Mouse (Mus musculus): ENCODE data around the gene Fam163a. TPM values are rescaled to one million over a fixed set of nuclear protein-coding genes. Genes with fewer than 3 reads are reported as not detected.

Gene Fam163a
- polyA plus RNA-seq, 1 experiment from 2014 or later = 0.70 TPM

GRCm38 (mm10) chr1:156111090-156111489 lies 93.7 kb downstream of the Fam163a start:
- Histone ChIP-seq H3K36me3 (no peaks in the 10 kb centered on the region), H3K9me3 (no peaks in the 10 kb centered on the region), H3K4me2 (no peak overlapping the region), H3K4me3 (no peak overlapping the region), H3K27ac (no peak overlapping the region), H3K4me1 (no peaks in the 10 kb centered on the region), H3K9ac (no peak overlapping the region), H3K27me3 (no peaks in the 10 kb centered on the region)
- 75% methylated on average over 9 of the region's 9 CpGs for WGBS
- ATAC-seq (ENCODE audit: insufficient number of reproducible peaks, low FRiP score, low TSS enrichment, low read depth) = no peak

- H3K27ac ChIP-seq = no peak overlapping the region
- H3K4me3 ChIP-seq = no peak overlapping the region
- no peaks in the 10 kb centered on the region for H3K9me3 ChIP-seq
- H3K4me1 ChIP-seq = no peaks in the 10 kb centered on the region
- 12% methylated on average over 10 of the region's 10 CpGs for WGBS
- ATAC-seq (ENCODE audit: insufficient number of reproducible peaks, low FRiP score, low TSS enrichment, low read depth) = no peak
- H3K9ac ChIP-seq = no peak overlapping the region
- H3K36me3 ChIP-seq = no peaks in the 10 kb centered on the region
- H3K4me2 ChIP-seq = no peak overlapping the region
- no peaks in the 10 kb centered on the region for H3K27me3 ChIP-seq
Measured at GRCm38 (mm10) chr1:156108400-156108799, 96.4 kb downstream of the Fam163a start.

GRCm38 (mm10) chr1:156107424-156107823 lies 97.4 kb downstream of the Fam163a start:
- no peak overlapping the region for H3K9ac ChIP-seq
- no peaks in the 10 kb centered on the region for H3K27me3 ChIP-seq
- 76% methylated on average over 2 of the region's 2 CpGs for WGBS

GRCm38 (mm10) chr1:156105381-156105780 lies 99.4 kb downstream of the Fam163a start:
- H3K27ac ChIP-seq = no peak overlapping the region
- no peak overlapping the region for H3K9ac ChIP-seq
- ATAC-seq (ENCODE audit: insufficient number of reproducible peaks, low FRiP score, low TSS enrichment, low read depth) = no peak
- 77% methylated on average over 2 of the region's 2 CpGs for WGBS
- no peak overlapping the region for H3K4me2 ChIP-seq
- H3K4me3 ChIP-seq = no peak overlapping the region
- H3K9me3 ChIP-seq = no peaks in the 10 kb centered on the region
- H3K36me3 ChIP-seq = no peaks in the 10 kb centered on the region
- H3K4me1 ChIP-seq = no peaks in the 10 kb centered on the region
- no peaks in the 10 kb centered on the region for H3K27me3 ChIP-seq

More at GRCm38 (mm10) chr1:156107424-156107823, 97.4 kb downstream of the Fam163a start:
- no peak overlapping the region for H3K4me3 ChIP-seq
- ATAC-seq (ENCODE audit: insufficient number of reproducible peaks, low FRiP score, low TSS enrichment, low read depth) = no peak
- no peaks in the 10 kb centered on the region for H3K36me3 ChIP-seq
- H3K27ac ChIP-seq = no peak overlapping the region
- H3K9me3 ChIP-seq = no peaks in the 10 kb centered on the region
- H3K4me2 ChIP-seq = no peak overlapping the region
- H3K4me1 ChIP-seq = no peaks in the 10 kb centered on the region

- 85% methylated on average over 2 of the region's 2 CpGs for WGBS
- no peak overlapping the region for H3K9ac ChIP-seq
- H3K4me2 ChIP-seq = no peak overlapping the region
- H3K4me1 ChIP-seq = no peaks in the 10 kb centered on the region
- no peaks in the 10 kb centered on the region for H3K27me3 ChIP-seq
- no peak overlapping the region for H3K4me3 ChIP-seq
- no peaks in the 10 kb centered on the region for H3K36me3 ChIP-seq
- H3K9me3 ChIP-seq = no peaks in the 10 kb centered on the region
- no peak for ATAC-seq (ENCODE audit: insufficient number of reproducible peaks, low FRiP score, low TSS enrichment, low read depth)
- no peak overlapping the region for H3K27ac ChIP-seq
Measured at GRCm38 (mm10) chr1:156103763-156104162, 101.1 kb downstream of the Fam163a start.

GRCm38 (mm10) chr1:156091811-156092210 lies 113.0 kb downstream of the Fam163a start:
- Histone ChIP-seq H3K4me2 (no peak overlapping the region), H3K4me1 (no peaks in the 10 kb centered on the region), H3K4me3 (no peak overlapping the region), H3K9ac (no peak overlapping the region), H3K27ac (no peak overlapping the region), H3K27me3 (no peaks in the 10 kb centered on the region), H3K36me3 (no peaks in the 10 kb centered on the region), H3K9me3 (no peaks in the 10 kb centered on the region)
- ATAC-seq (ENCODE audit: insufficient number of reproducible peaks, low FRiP score, low TSS enrichment, low read depth) = no peak
- 77% methylated on average over 4 of the region's 4 CpGs for WGBS

- H3K9ac ChIP-seq = no peak overlapping the region
- no peaks in the 10 kb centered on the region for H3K27me3 ChIP-seq
- no peak for ATAC-seq (ENCODE audit: insufficient number of reproducible peaks, low FRiP score, low TSS enrichment, low read depth)
- no peak overlapping the region for H3K4me2 ChIP-seq
- H3K27ac ChIP-seq = no peak overlapping the region
- H3K36me3 ChIP-seq = no peaks in the 10 kb centered on the region
- no peaks in the 10 kb centered on the region for H3K4me1 ChIP-seq
- no peak overlapping the region for H3K4me3 ChIP-seq
- no peaks in the 10 kb centered on the region for H3K9me3 ChIP-seq
- WGBS = 38% methylated on average over 4 of the region's 4 CpGs
Measured at GRCm38 (mm10) chr1:156090042-156090441, 114.8 kb downstream of the Fam163a start.

GRCm38 (mm10) chr1:156089561-156089960 lies 115.3 kb downstream of the Fam163a start:
- H3K9me3 ChIP-seq = no peaks in the 10 kb centered on the region
- no peak overlapping the region for H3K4me2 ChIP-seq
- no peak overlapping the region for H3K27ac ChIP-seq
- WGBS = 57% methylated on average over 8 of the region's 8 CpGs
- no peak for ATAC-seq (ENCODE audit: insufficient number of reproducible peaks, low FRiP score, low TSS enrichment, low read depth)
- no peak overlapping the region for H3K4me3 ChIP-seq
- no peak overlapping the region for H3K9ac ChIP-seq
- H3K4me1 ChIP-seq = no peaks in the 10 kb centered on the region
- no peaks in the 10 kb centered on the region for H3K27me3 ChIP-seq
- H3K36me3 ChIP-seq = no peaks in the 10 kb centered on the region

GRCm38 (mm10) chr1:156087586-156087985 lies 117.2 kb downstream of the Fam163a start:
- 54% methylated on average over 5 of the region's 5 CpGs for WGBS
- Histone ChIP-seq H3K4me2 (no peak overlapping the region), H3K4me3 (no peak overlapping the region), H3K4me1 (no peaks in the 10 kb centered on the region), H3K9me3 (no peaks in the 10 kb centered on the region), H3K27ac (no peak overlapping the region), H3K27me3 (no peaks in the 10 kb centered on the region), H3K36me3 (no peaks in the 10 kb centered on the region), H3K9ac (no peak overlapping the region)
- no peak for ATAC-seq (ENCODE audit: insufficient number of reproducible peaks, low FRiP score, low TSS enrichment, low read depth)

- WGBS = 53% methylated on average over 5 of the region's 5 CpGs
- no peaks in the 10 kb centered on the region for H3K9me3 ChIP-seq
- H3K4me2 ChIP-seq = no peak overlapping the region
- no peaks in the 10 kb centered on the region for H3K4me1 ChIP-seq
- no peak overlapping the region for H3K27ac ChIP-seq
- H3K9ac ChIP-seq = no peak overlapping the region
- ATAC-seq (ENCODE audit: insufficient number of reproducible peaks, low FRiP score, low TSS enrichment, low read depth) = no peak
- no peaks in the 10 kb centered on the region for H3K36me3 ChIP-seq
- no peaks in the 10 kb centered on the region for H3K27me3 ChIP-seq
- H3K4me3 ChIP-seq = no peak overlapping the region
Measured at GRCm38 (mm10) chr1:156085770-156086169, 119.1 kb downstream of the Fam163a start.

GRCm38 (mm10) chr1:156084603-156085002 lies 120.2 kb downstream of the Fam163a start:
- H3K9me3 ChIP-seq = no peaks in the 10 kb centered on the region
- no peak overlapping the region for H3K27ac ChIP-seq
- WGBS = 67% methylated on average over 3 of the region's 3 CpGs
- H3K9ac ChIP-seq = no peak overlapping the region
- H3K4me1 ChIP-seq = no peaks in the 10 kb centered on the region
- no peak overlapping the region for H3K4me2 ChIP-seq
- ATAC-seq (ENCODE audit: insufficient number of reproducible peaks, low FRiP score, low TSS enrichment, low read depth) = no peak
- no peaks in the 10 kb centered on the region for H3K36me3 ChIP-seq
- H3K27me3 ChIP-seq = no peaks in the 10 kb centered on the region
- H3K4me3 ChIP-seq = no peak overlapping the region

GRCm38 (mm10) chr1:156077655-156078054 lies 127.2 kb downstream of the Fam163a start:
- 61% methylated on average over 3 of the region's 3 CpGs for WGBS
- H3K27ac ChIP-seq = no peak overlapping the region
- H3K9ac ChIP-seq = no peak overlapping the region
- H3K27me3 ChIP-seq = no peaks in the 10 kb centered on the region
- no peak overlapping the region for H3K4me2 ChIP-seq
- 0 out of 2 replicates have a peak, but pooled peaks cover 2% of the 10 kb centered on the region for H3K4me1 ChIP-seq
- H3K9me3 ChIP-seq = no peaks in the 10 kb centered on the region
- no peaks in the 10 kb centered on the region for H3K36me3 ChIP-seq
- H3K4me3 ChIP-seq = no peak overlapping the region
- ATAC-seq (ENCODE audit: insufficient number of reproducible peaks, low FRiP score, low TSS enrichment, low read depth) = no peak

- 58% methylated on average over 4 of the region's 4 CpGs for WGBS
- Histone ChIP-seq H3K27ac (no peak overlapping the region), H3K4me2 (no peak overlapping the region), H3K36me3 (no peaks in the 10 kb centered on the region), H3K4me3 (no peak overlapping the region), H3K27me3 (no peaks in the 10 kb centered on the region), H3K4me1 (0 out of 2 replicates have a peak, but pooled peaks cover 2% of the 10 kb centered on the region), H3K9ac (no peak overlapping the region), H3K9me3 (no peaks in the 10 kb centered on the region)
- ATAC-seq (ENCODE audit: insufficient number of reproducible peaks, low FRiP score, low TSS enrichment, low read depth) = no peak
Measured at GRCm38 (mm10) chr1:156076474-156076873, 128.4 kb downstream of the Fam163a start.

Data from limb, embryonic 15.5 days (tissue).